Mouse (Mus musculus) ES-E14 (cell line): ENCODE measurements around the gene Cldn5.

Experiments
- CHD2 ChIP-seq: IDR thresholded peaks from 2 replicates; pipeline ENCODE4 v1.6.1; 2014; ENCODE audit warnings: mild to moderate bottlenecking, low read depth, low read length, inconsistent platforms
- ZC3H11A ChIP-seq: IDR thresholded peaks from 2 replicates; pipeline ENCODE4 v1.6.1; 2012; ENCODE audit warnings: low read depth, mild to moderate bottlenecking, inconsistent platforms, low read length, borderline replicate concordance
- ZNF384 ChIP-seq: IDR thresholded peaks from 2 replicates; pipeline ENCODE4 v1.6.1; 2012; ENCODE audit warnings: low read depth, low read length, inconsistent platforms

DNA sequence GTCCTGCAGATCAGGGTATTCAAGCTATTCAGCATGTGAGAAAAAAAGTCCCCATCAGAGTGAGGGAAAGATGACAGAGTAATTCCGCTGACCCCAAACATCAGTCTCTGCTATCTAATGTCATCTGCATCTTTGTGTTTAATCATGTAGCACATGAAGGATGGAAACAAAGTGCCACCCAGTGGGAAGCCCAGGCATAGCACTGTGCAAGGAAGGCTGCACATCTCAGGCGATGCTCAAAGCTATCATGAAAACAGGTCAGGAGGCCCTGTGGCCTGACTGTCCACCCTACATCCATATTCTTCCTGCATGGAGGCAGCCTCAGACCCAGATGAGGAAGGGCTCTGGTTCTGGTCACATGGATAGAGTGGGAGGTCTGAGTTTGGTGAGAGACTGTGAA is 22.2 kb downstream of the Cldn5 start:
- TF ChIP-seq ZNF384 (no peak), CHD2 (no peak), ZC3H11A (0 out of 2 replicates have a peak, but pooled peaks have one; percentile 46)
